ENCODE assay signal across 9 mouse cellular contexts in the genomic region with DNA sequence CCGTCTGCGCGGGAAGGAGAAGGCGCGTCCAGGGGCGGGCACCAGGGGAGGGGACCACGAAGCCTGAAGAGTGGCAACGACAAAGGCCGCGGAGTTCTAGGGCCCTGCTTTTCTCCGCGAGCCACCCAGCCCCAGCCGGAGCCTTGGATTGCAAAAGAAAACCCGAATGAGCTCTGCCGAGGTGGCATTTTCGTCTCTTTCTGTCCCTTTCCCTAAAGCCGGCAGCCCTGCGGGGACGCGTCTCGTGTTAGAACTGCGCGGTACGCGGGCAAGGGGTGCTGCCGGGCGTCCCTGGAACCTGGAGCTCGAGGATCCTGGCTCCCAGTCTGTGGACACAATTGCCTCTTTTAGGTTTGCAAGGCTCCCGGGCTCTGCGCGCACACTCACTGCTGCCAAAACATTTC.
DNase-seq lines count a peak whose midpoint lies in the region; ATAC-seq and TF ChIP-seq lines count a peak whose summit lies in the region.
"Had no signal": no experiment of that assay in that cellular context is flagged by ENCODE, and none has a peak within 500 bp of the region (broad histone marks: within the 10 kb centered on the region; RNA-seq: fewer than 3 reads in every experiment).

No protein-coding gene starts in this region.

- DNase-seq in heart, adult 11 months, result peak; percentile 79
- DNase-seq in heart, postnatal 25 days (ENCODE audit: low spot score), result no peak
- no peak for DNase-seq in ES-E14 (ENCODE audit: low read depth, low spot score)
- DNase-seq in retina, postnatal 1 day, result peak; percentile 38
- DNase-seq in urinary bladder, postnatal 36 days (ENCODE audit: low spot score in 2 of 2), result no peak

- WGBS in forebrain, embryonic 12.5 days, result under 1% methylated on average over 31 of the region's 31 CpGs
- under 1% methylated on average over 31 of the region's 31 CpGs for WGBS in intestine, embryonic 15.5 days

- H3K36me3 ChIP-seq in ES-E14 (ENCODE audit: control insufficient read depth, insufficient read depth, low read length, poor library complexity, severe bottlenecking), result no peaks in the 10 kb centered on the region
- no peaks in the 10 kb centered on the region for H3K36me3 ChIP-seq in forebrain, embryonic 12.5 days (replicated peaks)
- no peaks in the 10 kb centered on the region for H3K36me3 ChIP-seq in intestine, embryonic 15.5 days

- H3K9me3 ChIP-seq in ES-E14 (ENCODE audit: control insufficient read depth, insufficient read depth, low read depth, low read length), result no peaks in the 10 kb centered on the region
- H3K9me3 ChIP-seq in forebrain, embryonic 12.5 days, result 0 out of 2 replicates have a peak, but pooled peaks cover 3% of the 10 kb centered on the region
- no peaks in the 10 kb centered on the region for H3K9me3 ChIP-seq in intestine, embryonic 15.5 days

- no peak for ATAC-seq in forebrain, embryonic 12.5 days (ENCODE audit: low FRiP score)
- ATAC-seq in intestine, embryonic 15.5 days, result no peak
- no peak for ATAC-seq in activated CD4-positive, CD25-positive, alpha-beta regulatory T cell, adult 4 months

- H3K4me2 ChIP-seq in forebrain, embryonic 12.5 days, result peak overlapping the region; percentile 38
- H3K4me2 ChIP-seq in intestine, embryonic 15.5 days (replicated peaks), result peak overlapping the region; percentile 41

- H3K27ac ChIP-seq in ES-E14 (ENCODE audit: insufficient read depth, low read depth, low read length, poor library complexity, severe bottlenecking), result no peak overlapping the region
- no peak overlapping the region for H3K27ac ChIP-seq in forebrain, embryonic 12.5 days
- no peak overlapping the region for H3K27ac ChIP-seq in intestine, embryonic 15.5 days

- H3K4me3 ChIP-seq in ES-E14 (ENCODE audit: insufficient read depth in 1 of 2, low read depth in 1 of 2, low read length in 2 of 2, poor library complexity in 1 of 2, severe bottlenecking in 1 of 2), result peak overlapping the region; percentile 32 to 48; a peak in 2 of 4 replicates
- H3K4me3 ChIP-seq in forebrain, embryonic 12.5 days (replicated peaks), result peak overlapping the region; percentile 17
- no peak overlapping the region for H3K4me3 ChIP-seq in intestine, embryonic 15.5 days (replicated peaks)

- no peaks in the 10 kb centered on the region for H3K4me1 ChIP-seq in ES-E14 (ENCODE audit: control insufficient read depth in 2 of 2, insufficient read depth in 2 of 2, low read length in 2 of 2, poor library complexity in 1 of 2)
- peaks cover 15% of the 10 kb centered on the region for H3K4me1 ChIP-seq in forebrain, embryonic 12.5 days
- no peaks in the 10 kb centered on the region; the same call in 1 of the 2 replicates for H3K4me1 ChIP-seq in intestine, embryonic 15.5 days (replicated peaks)

- in situ Hi-C loops in ES-E14 (cut with MboI; ENCODE audit: low sequenced_read_pairs in 2 of 2, unreplicated experiment in 2 of 2), result loop anchor here (10.0 to 25.0 kb wide), 2 partner anchors 583 to 591 kb away; no protein-coding TSS in a partner anchor

- intact Hi-C loops in heart, postnatal 25 days (cut with DNase I), result no loop called here

- no peak overlapping the region for H3K9ac ChIP-seq in ES-E14 (ENCODE audit: insufficient read depth, low read depth, low read length, poor library complexity, severe bottlenecking)
- H3K9ac ChIP-seq in forebrain, embryonic 12.5 days, result no peak overlapping the region
- H3K9ac ChIP-seq in intestine, embryonic 15.5 days, result no peak overlapping the region

- peaks cover 90% of the 10 kb centered on the region for H3K27me3 ChIP-seq in forebrain, embryonic 12.5 days
- H3K27me3 ChIP-seq in intestine, embryonic 15.5 days (replicated peaks), result peaks cover 49% of the 10 kb centered on the region
- H3K27me3 ChIP-seq: CH12.LX had no signal

TF ChIP-seq in ES-E14, 5 proteins besides CTCF, POLR2A, EP300 and RAD21:
- TF ChIP-seq MAFK (IDR thresholded peaks at IDR 0.05; ENCODE audit: insufficient read depth, low read depth, low read length) (no peak), ZNF384 (IDR thresholded peaks at IDR 0.05; ENCODE audit: low read depth, low read length) (no peak), HCFC1 (IDR thresholded peaks at IDR 0.05; ENCODE audit: borderline replicate concordance, insufficient read depth, low read length) (no peak), ZC3H11A (IDR thresholded peaks at IDR 0.05; ENCODE audit: borderline replicate concordance, low read depth, low read length) (no peak), CHD2 (IDR thresholded peaks at IDR 0.05; ENCODE audit: low read depth, low read length) (no peak)

Comparison
In these comparisons a context has a peak if more than half of its experiments do, and no peak if none do; other contexts are left out.
1. DNase-seq: peak in heart, adult 11 months (single experiment) and retina, postnatal 1 day (single experiment); none in heart, postnatal 25 days (single experiment), ES-E14 (single experiment) and urinary bladder, postnatal 36 days (0 of 2).